9 mouse cellular contexts compared by ENCODE assay signal in the genomic region with DNA sequence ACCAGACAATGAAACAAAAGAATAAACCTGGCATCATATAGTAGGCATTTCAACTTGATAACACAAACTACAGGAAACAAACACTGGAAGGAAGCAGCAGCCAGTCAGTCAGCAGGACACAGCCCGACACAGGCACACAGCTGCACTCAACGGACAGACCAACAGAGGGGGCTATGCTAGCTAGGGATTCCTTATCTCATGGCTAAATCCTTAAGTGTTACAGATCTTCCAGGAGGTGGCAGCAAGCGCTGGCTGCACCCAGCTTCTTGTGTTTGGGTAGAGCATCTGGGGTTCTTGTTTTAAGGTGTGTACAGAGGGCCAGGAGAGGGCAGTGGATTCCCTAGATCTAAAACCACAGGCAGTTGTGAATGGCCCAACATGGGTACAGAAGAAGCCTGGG. TPM values are rescaled to one million over a fixed set of nuclear protein-coding genes. Genes with fewer than 3 reads are reported as not detected.
DNase-seq lines count a peak whose midpoint lies in the region; ATAC-seq lines count a peak whose summit lies in the region.
"Had no signal": no experiment of that assay in that cellular context is flagged by ENCODE, and none has a peak within 500 bp of the region (broad histone marks: within the 10 kb centered on the region; RNA-seq: fewer than 3 reads in every experiment).

No protein-coding gene starts in this region.

- peak; percentile 78 for DNase-seq in hindbrain, embryonic 11.5 days (ENCODE audit: low spot score)
- peak; percentile 69 to 83 for DNase-seq in adrenal gland, postnatal 36 days
- peak; percentile 75 to 82 for DNase-seq in heart, postnatal 10 days
- peak; percentile 57 for DNase-seq in large intestine, adult 2 months (ENCODE audit: low read depth, low spot score)
- peak; percentile 59 to 73 for DNase-seq in right cerebral cortex, postnatal 36 days (ENCODE audit: low spot score in 2 of 2)

- no peak overlapping the region for H3K4me2 ChIP-seq in hindbrain, embryonic 11.5 days (replicated peaks; ENCODE audit: low read depth, low read length)
- no peak overlapping the region for H3K4me2 ChIP-seq in hindbrain, embryonic 12.5 days (replicated peaks)
- no peak overlapping the region for H3K4me2 ChIP-seq in lung, embryonic 16.5 days (ENCODE audit: low read depth, low read length)
- H3K4me2 ChIP-seq: lung, embryonic 15.5 days had no signal

- H3K4me1 ChIP-seq in hindbrain, embryonic 11.5 days (replicated peaks; ENCODE audit: control insufficient read depth, insufficient read depth, low read length) = no peaks in the 10 kb centered on the region
- no peaks in the 10 kb centered on the region for H3K4me1 ChIP-seq in hindbrain, embryonic 12.5 days
- H3K4me1 ChIP-seq in lung, embryonic 16.5 days (replicated peaks; ENCODE audit: control insufficient read depth, insufficient read depth, low read length) = no peaks in the 10 kb centered on the region
- H3K4me1 ChIP-seq: lung, embryonic 15.5 days had no signal

- no peaks in the 10 kb centered on the region for H3K27me3 ChIP-seq in hindbrain, embryonic 11.5 days (ENCODE audit: control insufficient read depth, insufficient read depth, low read length)
- H3K27me3 ChIP-seq in hindbrain, embryonic 12.5 days = no peaks in the 10 kb centered on the region
- no peaks in the 10 kb centered on the region for H3K27me3 ChIP-seq in lung, embryonic 16.5 days (ENCODE audit: control insufficient read depth, insufficient read depth, low read depth, low read length)
- H3K27me3 ChIP-seq: lung, embryonic 15.5 days had no signal

- H3K27ac ChIP-seq in hindbrain, embryonic 11.5 days (ENCODE audit: low read depth, low read length) = no peak overlapping the region
- no peak overlapping the region for H3K27ac ChIP-seq in hindbrain, embryonic 12.5 days
- H3K27ac ChIP-seq in lung, embryonic 16.5 days (ENCODE audit: low read length) = no peak overlapping the region
- H3K27ac ChIP-seq: lung, embryonic 15.5 days had no signal

- ATAC-seq in hindbrain, embryonic 11.5 days (ENCODE audit: low FRiP score) = no peak; the same call in 1 of the 2 replicates
- no peak for ATAC-seq in hindbrain, embryonic 12.5 days (ENCODE audit: low FRiP score)
- peak; percentile 47 for ATAC-seq in erythroblast, adult 5-6 weeks (replicated peaks; ENCODE audit: low FRiP score, poor library complexity, severe bottlenecking)
- peak; percentile 66; the same call in 1 of the 2 replicates for ATAC-seq in lung, embryonic 16.5 days (ENCODE audit: low read depth)

- WGBS in hindbrain, embryonic 11.5 days = 23% methylated on average over 3 of the region's 3 CpGs
- 32% methylated on average over 3 of the region's 3 CpGs for WGBS in hindbrain, embryonic 12.5 days
- 20% methylated on average over 3 of the region's 3 CpGs for WGBS in large intestine, adult 2 months
- WGBS in lung, embryonic 16.5 days = 14% methylated on average over 3 of the region's 3 CpGs

- H3K9ac ChIP-seq in hindbrain, embryonic 11.5 days (ENCODE audit: low read depth, low read length) = no peak overlapping the region
- H3K9ac ChIP-seq in hindbrain, embryonic 12.5 days = no peak overlapping the region
- no peak overlapping the region for H3K9ac ChIP-seq in lung, embryonic 16.5 days (ENCODE audit: low read length)
- H3K9ac ChIP-seq: lung, embryonic 15.5 days had no signal

- no peaks in the 10 kb centered on the region for H3K9me3 ChIP-seq in hindbrain, embryonic 11.5 days (ENCODE audit: control insufficient read depth, low read length)
- no peaks in the 10 kb centered on the region for H3K9me3 ChIP-seq in hindbrain, embryonic 12.5 days (replicated peaks)
- H3K9me3 ChIP-seq in lung, embryonic 16.5 days (ENCODE audit: control insufficient read depth, low read length) = no peaks in the 10 kb centered on the region
- H3K9me3 ChIP-seq: lung, embryonic 15.5 days had no signal

- peaks cover 16% of the 10 kb centered on the region for H3K36me3 ChIP-seq in hindbrain, embryonic 11.5 days (ENCODE audit: control insufficient read depth, insufficient read depth, low read length)
- peaks cover 81% of the 10 kb centered on the region for H3K36me3 ChIP-seq in hindbrain, embryonic 12.5 days
- peaks cover 47% of the 10 kb centered on the region for H3K36me3 ChIP-seq in lung, embryonic 16.5 days (ENCODE audit: control insufficient read depth, insufficient read depth, low read length)

- H3K4me3 ChIP-seq in hindbrain, embryonic 11.5 days (ENCODE audit: low read depth, low read length) = no peak overlapping the region
- no peak overlapping the region for H3K4me3 ChIP-seq in hindbrain, embryonic 12.5 days
- H3K4me3 ChIP-seq in lung, embryonic 16.5 days (ENCODE audit: low read length) = no peak overlapping the region
- H3K4me3 ChIP-seq: lung, embryonic 15.5 days had no signal

- intact Hi-C loops in heart, postnatal 10 days (cut with DNase I) = loop anchor here (1.0 to 10.0 kb wide), 4 partner anchors 40 to 242 kb away; a partner anchor contains a TSS

RNA-seq across cellular contexts. Expression of a gene that starts 12.7 kb away (rescaled TPM):
- 297 and 307 TPM in 2 replicates for polyA plus RNA-seq in hindbrain, embryonic 11.5 days (2014; fragmentation: Nextera tagmentation; extraction: Ambion mirVana)
- 292 and 300 TPM in 2 replicates for polyA plus RNA-seq in hindbrain, embryonic 12.5 days (2016; fragmentation: Nextera tagmentation; extraction: Ambion mirVana)
- 100 to 1,000 TPM; 179 to 206 TPM for total RNA-seq in adrenal gland, postnatal 36 days (2021)
- 194 and 223 TPM in 2 replicates for total RNA-seq in erythroblast, adult 5-6 weeks (2015; ENCODE audit: low replicate concordance)
- 274 and 282 TPM in 2 replicates for total RNA-seq in erythroblast, adult 5-6 weeks (2017; ENCODE audit: low replicate concordance)
- total RNA-seq in heart, postnatal 10 days (2021) = 100 to 1,000 TPM; 181 to 187 TPM
- polyA plus RNA-seq in large intestine, adult 2 months (2012; rRNA removed) = 54.3 and 68.1 TPM in 2 replicates
- 211 and 234 TPM in 2 replicates for polyA plus RNA-seq in lung, embryonic 16.5 days (2015; fragmentation: Nextera tagmentation; extraction: Ambion mirVana)

RNA-seq across cellular contexts. Expression of a gene that starts 24.3 kb away (rescaled TPM):
- 12.0 and 13.2 TPM in 2 replicates for polyA plus RNA-seq in hindbrain, embryonic 11.5 days (2014; fragmentation: Nextera tagmentation; extraction: Ambion mirVana)
- 25.3 and 27.0 TPM in 2 replicates for polyA plus RNA-seq in hindbrain, embryonic 12.5 days (2016; fragmentation: Nextera tagmentation; extraction: Ambion mirVana)
- 10 to 100 TPM; 45.4 to 54.8 TPM for total RNA-seq in adrenal gland, postnatal 36 days (2021)
- total RNA-seq in erythroblast, adult 5-6 weeks (2015; ENCODE audit: low replicate concordance) = 1.0 and 7.7 TPM in 2 replicates
- total RNA-seq in erythroblast, adult 5-6 weeks (2017; ENCODE audit: low replicate concordance) = 2.5 and 4.3 TPM in 2 replicates
- total RNA-seq in heart, postnatal 10 days (2021) = 10 to 100 TPM; 30.2 to 51.0 TPM
- 11.1 and 12.5 TPM in 2 replicates for polyA plus RNA-seq in large intestine, adult 2 months (2012; rRNA removed)
- polyA plus RNA-seq in lung, embryonic 16.5 days (2015; fragmentation: Nextera tagmentation; extraction: Ambion mirVana) = 12.0 and 12.9 TPM in 2 replicates

RNA-seq across cellular contexts. Expression of a gene that starts 49.8 kb away (rescaled TPM):
- 25.8 and 30.4 TPM in 2 replicates for polyA plus RNA-seq in hindbrain, embryonic 11.5 days (2014; fragmentation: Nextera tagmentation; extraction: Ambion mirVana)
- polyA plus RNA-seq in hindbrain, embryonic 12.5 days (2016; fragmentation: Nextera tagmentation; extraction: Ambion mirVana) = 26.5 and 27.6 TPM in 2 replicates
- total RNA-seq in adrenal gland, postnatal 36 days (2021) = 10 to 100 TPM; 43.4 to 53.4 TPM
- not detected in 2 replicates for total RNA-seq in erythroblast, adult 5-6 weeks (2015; ENCODE audit: low replicate concordance)
- total RNA-seq in erythroblast, adult 5-6 weeks (2017; ENCODE audit: low replicate concordance) = 0.14 TPM in 1 of 2 replicates, not detected in the other
- total RNA-seq in heart, postnatal 10 days (2021) = 10 to 100 TPM; 40.5 to 43.3 TPM
- 9.8 and 19.2 TPM in 2 replicates for polyA plus RNA-seq in large intestine, adult 2 months (2012; rRNA removed)
- polyA plus RNA-seq in lung, embryonic 16.5 days (2015; fragmentation: Nextera tagmentation; extraction: Ambion mirVana) = 13.0 and 14.4 TPM in 2 replicates

RNA-seq across cellular contexts. Expression of a gene that starts 58.7 kb away (rescaled TPM):
- not detected in 2 replicates for polyA plus RNA-seq in hindbrain, embryonic 11.5 days (2014; fragmentation: Nextera tagmentation; extraction: Ambion mirVana)
- not detected in 2 replicates for polyA plus RNA-seq in hindbrain, embryonic 12.5 days (2016; fragmentation: Nextera tagmentation; extraction: Ambion mirVana)
- not detected for total RNA-seq in adrenal gland, postnatal 36 days (2021)
- not detected in 2 replicates for total RNA-seq in erythroblast, adult 5-6 weeks (2015; ENCODE audit: low replicate concordance)
- total RNA-seq in erythroblast, adult 5-6 weeks (2017; ENCODE audit: low replicate concordance) = not detected in 2 replicates
- total RNA-seq in heart, postnatal 10 days (2021) = not detected
- not detected in 2 replicates for polyA plus RNA-seq in large intestine, adult 2 months (2012; rRNA removed)
- not detected in 2 replicates for polyA plus RNA-seq in lung, embryonic 16.5 days (2015; fragmentation: Nextera tagmentation; extraction: Ambion mirVana)
- polyA plus RNA-seq: lung, embryonic 15.5 days had no signal

Comparison
In these comparisons a context has a peak if more than half of its experiments do, and no peak if none do; other contexts are left out.
1. ATAC-seq: peak in erythroblast, adult 5-6 weeks (single experiment) and lung, embryonic 16.5 days (single experiment); none in hindbrain, embryonic 11.5 days (single experiment) and hindbrain, embryonic 12.5 days (single experiment).
2. Peak in every context shown above with its lines, with median percentiles within 50 percentile points of each other: DNase-seq.